Comparison of ENCODE assay signal across 20 mouse cellular contexts in genomic region chr19:7262592-7262991, GRCm38 (mm10). TPM values are rescaled to one million over a fixed set of nuclear protein-coding genes. Genes with fewer than 3 reads are reported as not detected.
DNase-seq lines count a peak whose midpoint lies in the region; TF ChIP-seq lines count a peak whose summit lies in the region.
"Had no signal": no experiment of that assay in that cellular context is flagged by ENCODE, and none has a peak within 500 bp of the region (broad histone marks: within the 10 kb centered on the region; RNA-seq: fewer than 3 reads in every experiment).

No protein-coding gene starts in this region.

- TF ChIP-seq CTCF in E14TG2a.4 (conservative IDR thresholded peaks at IDR 0.05; ENCODE audit: low read length) (peak; percentile 31), ES-Bruce4 (IDR thresholded peaks at IDR 0.05; ENCODE audit: low read depth, low read length) (no peak)

- H3K4me1 ChIP-seq in E14TG2a.4 (replicated peaks; ENCODE audit: low read depth, low read length) (peaks cover 93% of the 10 kb centered on the region), ES-Bruce4 (ENCODE audit: control insufficient read depth, insufficient read depth, low read length) (peaks cover 5% of the 10 kb centered on the region), ES-E14 (ENCODE audit: control insufficient read depth in 2 of 2, insufficient read depth in 2 of 2, low read length in 2 of 2, poor library complexity in 1 of 2) (peaks cover 14 to 37% of the 10 kb centered on the region in 2 experiments)

- in situ Hi-C loops in ES-E14 (cut with MboI; ENCODE audit: low sequenced_read_pairs in 2 of 2, unreplicated experiment in 2 of 2): no loop called here

- H3K9ac ChIP-seq in ES-Bruce4 (ENCODE audit: low read depth, poor library complexity, severe bottlenecking) (no peak overlapping the region), ES-E14 (ENCODE audit: insufficient read depth, low read depth, low read length, poor library complexity, severe bottlenecking) (no peak overlapping the region; the same call in 1 of the 2 replicates)
- H3K9ac ChIP-seq: embryonic facial prominence, embryonic 12.5 days; forebrain, embryonic 13.5 days; forebrain, embryonic 15.5 days; forebrain, postnatal 0 days had no signal

- DNase-seq in ES-E14 (ENCODE audit: low read depth, low spot score): peak; percentile 44
- peak; percentile 86 for DNase-seq in ZHBTc4 (ENCODE audit: low read depth, low spot score)
- no peak for DNase-seq in spleen, postnatal 10 days (ENCODE audit: low spot score in 2 of 2)
- no peak for DNase-seq in c-Kit-positive CD71-positive TER-119-positive erythroid progenitor cells, embryonic 14.5 days (ENCODE audit: low spot score)
- DNase-seq in ovary, postnatal 36 days (ENCODE audit: low spot score): no peak
- DNase-seq: adrenal gland, adult 2 months; adrenal gland, postnatal 10 days; adrenal gland, postnatal 25 days; cerebellum, adult 11-12 months; cerebellum, adult 2 months; cerebellum, adult 9-10 months; cerebellum, postnatal 10 days; cerebellum, postnatal 25 days; forebrain, postnatal 0 days had no signal

- no peak for TF ChIP-seq POLR2A in ES-Bruce4 (IDR thresholded peaks at IDR 0.05; ENCODE audit: insufficient read depth, low read length)

- H3K27me3 ChIP-seq in E14TG2a.4 (ENCODE audit: insufficient read depth, low read length) (no peaks in the 10 kb centered on the region), ES-Bruce4 (ENCODE audit: control insufficient read depth, insufficient read depth, low read length, poor library complexity, severe bottlenecking) (no peaks in the 10 kb centered on the region)
- H3K27me3 ChIP-seq: embryonic facial prominence, embryonic 12.5 days; forebrain, embryonic 13.5 days; forebrain, embryonic 15.5 days had no signal

- H3K27ac ChIP-seq in ES-Bruce4 (ENCODE audit: insufficient read depth, low read length) (no peak overlapping the region), ES-E14 (ENCODE audit: insufficient read depth, low read depth, low read length, poor library complexity, severe bottlenecking) (peak overlapping the region; percentile 69)
- H3K27ac ChIP-seq: embryonic facial prominence, embryonic 10.5 days; embryonic facial prominence, embryonic 12.5 days; forebrain, embryonic 13.5 days; forebrain, embryonic 15.5 days had no signal

- TF ChIP-seq EP300 in ES-Bruce4 (IDR thresholded peaks at IDR 0.05; ENCODE audit: insufficient read depth, low read depth, low read length): 0 out of 2 replicates have a peak, but pooled peaks have one; percentile 19

- H3K9me3 ChIP-seq in E14TG2a.4 (ENCODE audit: low read length) (0 out of 2 replicates have a peak, but pooled peaks cover 7% of the 10 kb centered on the region), ES-Bruce4 (replicated peaks; ENCODE audit: control insufficient read depth, insufficient read depth, low read length, poor library complexity, severe bottlenecking) (no peaks in the 10 kb centered on the region), ES-E14 (ENCODE audit: control insufficient read depth, insufficient read depth, low read depth, low read length) (no peaks in the 10 kb centered on the region)
- H3K9me3 ChIP-seq: embryonic facial prominence, embryonic 12.5 days; forebrain, embryonic 15.5 days had no signal

- H3K36me3 ChIP-seq in E14TG2a.4 (ENCODE audit: insufficient read depth, low read length) (no peaks in the 10 kb centered on the region), ES-Bruce4 (ENCODE audit: control insufficient read depth, insufficient read depth, low read length, poor library complexity, severe bottlenecking) (no peaks in the 10 kb centered on the region), ES-E14 (ENCODE audit: control insufficient read depth, insufficient read depth, low read length, poor library complexity, severe bottlenecking) (no peaks in the 10 kb centered on the region)
- H3K36me3 ChIP-seq: embryonic facial prominence, embryonic 10.5 days; embryonic facial prominence, embryonic 12.5 days; forebrain, embryonic 15.5 days had no signal

- H3K4me3 ChIP-seq in E14TG2a.4 (replicated peaks; ENCODE audit: low read length) (peak overlapping the region; percentile 98), ES-Bruce4 (ENCODE audit: low read depth, low read length) (no peak overlapping the region), ES-E14 (ENCODE audit: insufficient read depth in 1 of 2, low read depth in 1 of 2, low read length in 2 of 2, poor library complexity in 1 of 2, severe bottlenecking in 1 of 2) (no peak overlapping the region)
- H3K4me3 ChIP-seq: embryonic facial prominence, embryonic 10.5 days; embryonic facial prominence, embryonic 12.5 days; forebrain, embryonic 13.5 days; forebrain, embryonic 15.5 days had no signal

TF ChIP-seq in ES-E14, 5 proteins besides CTCF, POLR2A, EP300 and RAD21:
- no peak for TF ChIP-seq HCFC1 (IDR thresholded peaks at IDR 0.05; ENCODE audit: borderline replicate concordance, insufficient read depth, low read length)
- no peak for TF ChIP-seq ZNF384 (IDR thresholded peaks at IDR 0.05; ENCODE audit: low read depth, low read length)
- TF ChIP-seq ZC3H11A (IDR thresholded peaks at IDR 0.05; ENCODE audit: borderline replicate concordance, low read depth, low read length): no peak
- no peak for TF ChIP-seq MAFK (IDR thresholded peaks at IDR 0.05; ENCODE audit: insufficient read depth, low read depth, low read length)
- no peak for TF ChIP-seq CHD2 (IDR thresholded peaks at IDR 0.05; ENCODE audit: low read depth, low read length)

RNA-seq across cellular contexts. Expression of gene Rcor2, which starts 4.5 kb away (rescaled TPM):
- polyA plus RNA-seq in ES-Bruce4 (2011; ENCODE audit: insufficient read depth, insufficient read length, low read depth, missing spikeins): 69.4 and 78.5 TPM in 2 replicates
- 161 and 192 TPM in 2 replicates for total RNA-seq in ES-E14 (2012; rRNA removed)

RNA-seq across cellular contexts. Expression of gene Naa40, which starts 21.6 kb away (rescaled TPM):
- polyA plus RNA-seq in ES-Bruce4 (2011; ENCODE audit: insufficient read depth, insufficient read length, low read depth, missing spikeins): 41.0 and 45.1 TPM in 2 replicates
- 50.9 and 56.1 TPM in 2 replicates for total RNA-seq in ES-E14 (2012; rRNA removed)

RNA-seq across cellular contexts. Expression of gene Cox8a, which starts 45.2 kb away (rescaled TPM):
- 584 and 638 TPM in 2 replicates for polyA plus RNA-seq in ES-Bruce4 (2011; ENCODE audit: insufficient read depth, insufficient read length, low read depth, missing spikeins)
- 882 and 1,211 TPM in 2 replicates for total RNA-seq in ES-E14 (2012; rRNA removed)

RNA-seq across cellular contexts. Expression of gene Otub1, which starts 56.5 kb away (rescaled TPM):
- polyA plus RNA-seq in ES-Bruce4 (2011; ENCODE audit: insufficient read depth, insufficient read length, low read depth, missing spikeins): 86.7 and 87.5 TPM in 2 replicates
- total RNA-seq in ES-E14 (2012; rRNA removed): 117 and 123 TPM in 2 replicates

Comparison
In these comparisons a context has a peak if more than half of its experiments do, and no peak if none do; other contexts are left out.
1. DNase-seq: peak in ES-E14 (single experiment) and ZHBTc4 (single experiment); none in spleen, postnatal 10 days (0 of 2), c-Kit-positive CD71-positive TER-119-positive erythroid progenitor cells, embryonic 14.5 days (single experiment) and ovary, postnatal 36 days (single experiment).